Mouse (Mus musculus): Measurements from ENCODE around the gene Rtl6. TPM values are rescaled to one million over a fixed set of nuclear protein-coding genes. Genes with fewer than 3 reads are reported as not detected.

Gene Rtl6
- total RNA-seq, 1 experiment: 3.3 TPM

- no peaks in the 10 kb centered on the region for H3K4me1 ChIP-seq (ENCODE audit: control insufficient read depth in 2 of 2, insufficient read depth in 2 of 2, low read length in 2 of 2, poor library complexity in 1 of 2)
- TF ChIP-seq HCFC1 (IDR thresholded peaks at IDR 0.05; ENCODE audit: borderline replicate concordance, insufficient read depth, low read length) (no peak), CHD2 (IDR thresholded peaks at IDR 0.05; ENCODE audit: low read depth, low read length) (no peak), ZNF384 (IDR thresholded peaks at IDR 0.05; ENCODE audit: low read depth, low read length) (no peak), ZC3H11A (IDR thresholded peaks at IDR 0.05; ENCODE audit: borderline replicate concordance, low read depth, low read length) (no peak), MAFK (IDR thresholded peaks at IDR 0.05; ENCODE audit: insufficient read depth, low read depth, low read length) (no peak)
- H3K27ac ChIP-seq (ENCODE audit: insufficient read depth, low read depth, low read length, poor library complexity, severe bottlenecking): no peak overlapping the region
- H3K9me3 ChIP-seq (ENCODE audit: control insufficient read depth, insufficient read depth, low read depth, low read length): no peaks in the 10 kb centered on the region
- H3K9ac ChIP-seq (ENCODE audit: insufficient read depth, low read depth, low read length, poor library complexity, severe bottlenecking): no peak overlapping the region
- DNase-seq (ENCODE audit: low read depth, low spot score): no peak
- no peak overlapping the region for H3K4me3 ChIP-seq (ENCODE audit: insufficient read depth in 1 of 2, low read depth in 1 of 2, low read length in 2 of 2, poor library complexity in 1 of 2, severe bottlenecking in 1 of 2)
- in situ Hi-C loops (cut with MboI; ENCODE audit: low sequenced_read_pairs in 2 of 2, unreplicated experiment in 2 of 2): no loop called here
- H3K36me3 ChIP-seq (ENCODE audit: control insufficient read depth, insufficient read depth, low read length, poor library complexity, severe bottlenecking): no peaks in the 10 kb centered on the region
These were observed 40.2 kb upstream of the Rtl6 start for GRCm38 (mm10) chr15:84597816-84598215.

GRCm38 (mm10) chr15:84597021-84597420 is 39.4 kb upstream of the Rtl6 start:
- Histone ChIP-seq H3K4me1 (ENCODE audit: control insufficient read depth in 2 of 2, insufficient read depth in 2 of 2, low read length in 2 of 2, poor library complexity in 1 of 2) (no peaks in the 10 kb centered on the region), H3K36me3 (ENCODE audit: control insufficient read depth, insufficient read depth, low read length, poor library complexity, severe bottlenecking) (no peaks in the 10 kb centered on the region), H3K9ac (ENCODE audit: insufficient read depth, low read depth, low read length, poor library complexity, severe bottlenecking) (no peak overlapping the region), H3K4me3 (ENCODE audit: insufficient read depth in 1 of 2, low read depth in 1 of 2, low read length in 2 of 2, poor library complexity in 1 of 2, severe bottlenecking in 1 of 2) (no peak overlapping the region), H3K27ac (ENCODE audit: insufficient read depth, low read depth, low read length, poor library complexity, severe bottlenecking) (no peak overlapping the region), H3K9me3 (ENCODE audit: control insufficient read depth, insufficient read depth, low read depth, low read length) (no peaks in the 10 kb centered on the region)
- DNase-seq (ENCODE audit: low read depth, low spot score): no peak
- TF ChIP-seq CHD2 (IDR thresholded peaks at IDR 0.05; ENCODE audit: low read depth, low read length): no peak
- TF ChIP-seq ZNF384 (IDR thresholded peaks at IDR 0.05; ENCODE audit: low read depth, low read length): no peak
- no peak for TF ChIP-seq HCFC1 (IDR thresholded peaks at IDR 0.05; ENCODE audit: borderline replicate concordance, insufficient read depth, low read length)
- TF ChIP-seq ZC3H11A (IDR thresholded peaks at IDR 0.05; ENCODE audit: borderline replicate concordance, low read depth, low read length): no peak; the same call in 1 of the 2 replicates
- TF ChIP-seq MAFK (IDR thresholded peaks at IDR 0.05; ENCODE audit: insufficient read depth, low read depth, low read length): no peak
- in situ Hi-C loops (cut with MboI; ENCODE audit: low sequenced_read_pairs in 2 of 2, unreplicated experiment in 2 of 2): no loop called here

- no peak for DNase-seq (ENCODE audit: low read depth, low spot score)
- in situ Hi-C loops (cut with MboI; ENCODE audit: low sequenced_read_pairs in 2 of 2, unreplicated experiment in 2 of 2): no loop called here
- no peak overlapping the region for H3K4me3 ChIP-seq (ENCODE audit: insufficient read depth in 1 of 2, low read depth in 1 of 2, low read length in 2 of 2, poor library complexity in 1 of 2, severe bottlenecking in 1 of 2)
- no peaks in the 10 kb centered on the region for H3K9me3 ChIP-seq (ENCODE audit: control insufficient read depth, insufficient read depth, low read depth, low read length)
- TF ChIP-seq ZNF384 (IDR thresholded peaks at IDR 0.05; ENCODE audit: low read depth, low read length) (no peak), CHD2 (IDR thresholded peaks at IDR 0.05; ENCODE audit: low read depth, low read length) (no peak), ZC3H11A (IDR thresholded peaks at IDR 0.05; ENCODE audit: borderline replicate concordance, low read depth, low read length) (no peak), HCFC1 (IDR thresholded peaks at IDR 0.05; ENCODE audit: borderline replicate concordance, insufficient read depth, low read length) (no peak), MAFK (IDR thresholded peaks at IDR 0.05; ENCODE audit: insufficient read depth, low read depth, low read length) (no peak)
- no peak overlapping the region for H3K9ac ChIP-seq (ENCODE audit: insufficient read depth, low read depth, low read length, poor library complexity, severe bottlenecking)
- H3K27ac ChIP-seq (ENCODE audit: insufficient read depth, low read depth, low read length, poor library complexity, severe bottlenecking): no peak overlapping the region
- H3K36me3 ChIP-seq (ENCODE audit: control insufficient read depth, insufficient read depth, low read length, poor library complexity, severe bottlenecking): no peaks in the 10 kb centered on the region
- H3K4me1 ChIP-seq (ENCODE audit: control insufficient read depth in 2 of 2, insufficient read depth in 2 of 2, low read length in 2 of 2, poor library complexity in 1 of 2): no peaks in the 10 kb centered on the region
These were observed 37.8 kb upstream of the Rtl6 start for GRCm38 (mm10) chr15:84595241-84595945.

- TF ChIP-seq CHD2 (IDR thresholded peaks at IDR 0.05; ENCODE audit: low read depth, low read length): no peak
- TF ChIP-seq HCFC1 (IDR thresholded peaks at IDR 0.05; ENCODE audit: borderline replicate concordance, insufficient read depth, low read length): no peak
- no peak for TF ChIP-seq ZC3H11A (IDR thresholded peaks at IDR 0.05; ENCODE audit: borderline replicate concordance, low read depth, low read length)
- TF ChIP-seq MAFK (IDR thresholded peaks at IDR 0.05; ENCODE audit: insufficient read depth, low read depth, low read length): no peak
- TF ChIP-seq ZNF384 (IDR thresholded peaks at IDR 0.05; ENCODE audit: low read depth, low read length): no peak
- no peak for DNase-seq (ENCODE audit: low read depth, low spot score)
- Histone ChIP-seq H3K4me1 (ENCODE audit: control insufficient read depth in 2 of 2, insufficient read depth in 2 of 2, low read length in 2 of 2, poor library complexity in 1 of 2) (no peaks in the 10 kb centered on the region), H3K4me3 (ENCODE audit: insufficient read depth in 1 of 2, low read depth in 1 of 2, low read length in 2 of 2, poor library complexity in 1 of 2, severe bottlenecking in 1 of 2) (no peak overlapping the region), H3K9ac (ENCODE audit: insufficient read depth, low read depth, low read length, poor library complexity, severe bottlenecking) (no peak overlapping the region), H3K27ac (ENCODE audit: insufficient read depth, low read depth, low read length, poor library complexity, severe bottlenecking) (no peak overlapping the region), H3K9me3 (ENCODE audit: control insufficient read depth, insufficient read depth, low read depth, low read length) (no peaks in the 10 kb centered on the region), H3K36me3 (ENCODE audit: control insufficient read depth, insufficient read depth, low read length, poor library complexity, severe bottlenecking) (no peaks in the 10 kb centered on the region)
- in situ Hi-C loops (cut with MboI; ENCODE audit: low sequenced_read_pairs in 2 of 2, unreplicated experiment in 2 of 2): no loop called here
These were observed 35.9 kb upstream of the Rtl6 start for GRCm38 (mm10) chr15:84593514-84593913.
